ENCODE assay signal across 25 mouse cellular contexts in the genomic region with DNA sequence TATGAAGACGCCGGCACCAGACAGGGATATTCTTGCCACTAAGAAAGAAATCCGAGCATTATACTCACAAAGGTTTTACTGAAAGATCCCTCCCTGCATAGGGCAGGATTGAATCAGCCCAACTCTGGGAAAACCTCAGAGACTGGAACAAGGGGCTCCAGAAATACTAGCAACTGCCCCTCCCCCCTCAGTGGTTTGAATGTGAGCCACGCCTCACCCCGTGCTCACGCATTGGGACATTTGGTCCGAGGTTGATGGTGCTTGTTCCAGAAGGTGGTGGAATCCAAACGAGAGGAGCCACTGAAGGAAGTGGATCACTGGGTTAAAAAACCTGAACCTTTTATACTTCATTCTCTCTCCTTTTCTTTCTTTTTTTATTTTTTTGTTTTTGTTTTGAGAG. TPM values are rescaled to one million over a fixed set of nuclear protein-coding genes. Genes with fewer than 3 reads are reported as not detected.
DNase-seq lines count a peak whose midpoint lies in the region; ATAC-seq and TF ChIP-seq lines count a peak whose summit lies in the region.
"Had no signal": no experiment of that assay in that cellular context is flagged by ENCODE, and none has a peak within 500 bp of the region (broad histone marks: within the 10 kb centered on the region; RNA-seq: fewer than 3 reads in every experiment).

No protein-coding gene starts in this region.

- no peak for TF ChIP-seq CTCF in hindbrain, postnatal 0 days (IDR thresholded peaks at IDR 0.05; ENCODE audit: low read depth)
- TF ChIP-seq CTCF in lung, postnatal 0 days (IDR thresholded peaks at IDR 0.05) = no peak

- TF ChIP-seq POLR2A in limb, embryonic 14.5 days (IDR thresholded peaks at IDR 0.05; ENCODE audit: borderline replicate concordance, extremely low read depth, insufficient read depth, insufficient read length) = no peak

- WGBS in hindbrain, embryonic 12.5 days = 39% methylated on average over 8 of the region's 8 CpGs
- WGBS in hindbrain, postnatal 0 days = 48% methylated on average over 8 of the region's 8 CpGs
- 42% methylated on average over 8 of the region's 8 CpGs for WGBS in limb, embryonic 14.5 days
- 67% methylated on average over 8 of the region's 8 CpGs for WGBS in intestine, embryonic 15.5 days
- 32% methylated on average over 8 of the region's 8 CpGs for WGBS in lung, postnatal 0 days

- no peak overlapping the region for H3K27ac ChIP-seq in hindbrain, embryonic 12.5 days
- H3K27ac ChIP-seq in hindbrain, postnatal 0 days = no peak overlapping the region
- H3K27ac ChIP-seq in limb, embryonic 14.5 days (replicated peaks; ENCODE audit: low read depth, low read length) = no peak overlapping the region
- H3K27ac ChIP-seq in intestine, embryonic 15.5 days = no peak overlapping the region
- H3K27ac ChIP-seq in lung, postnatal 0 days (ENCODE audit: low read length) = no peak overlapping the region
- H3K27ac ChIP-seq: layer of hippocampus, adult 2 months; liver, embryonic 15.5 days; lung, embryonic 15.5 days had no signal

- no peak for ATAC-seq in hindbrain, embryonic 12.5 days (ENCODE audit: low FRiP score)
- ATAC-seq in hindbrain, postnatal 0 days = no peak
- no peak for ATAC-seq in limb, embryonic 14.5 days (ENCODE audit: low FRiP score, low read depth)
- no peak for ATAC-seq in intestine, embryonic 15.5 days
- ATAC-seq in lung, postnatal 0 days = no peak

- H3K4me2 ChIP-seq in hindbrain, embryonic 12.5 days (replicated peaks) = 0 out of 2 replicates have a peak overlapping the region, but pooled peaks have one; percentile 12
- H3K4me2 ChIP-seq in hindbrain, postnatal 0 days (ENCODE audit: low read depth, low read length) = no peak overlapping the region
- H3K4me2 ChIP-seq in limb, embryonic 14.5 days (replicated peaks; ENCODE audit: low read depth, low read length, severe bottlenecking) = 0 out of 2 replicates have a peak overlapping the region, but pooled peaks have one; percentile 1
- no peak overlapping the region for H3K4me2 ChIP-seq in intestine, embryonic 15.5 days (replicated peaks)
- no peak overlapping the region for H3K4me2 ChIP-seq in lung, postnatal 0 days (replicated peaks; ENCODE audit: low read depth, low read length)
- H3K4me2 ChIP-seq: liver, embryonic 15.5 days; lung, embryonic 15.5 days had no signal

- no peaks in the 10 kb centered on the region for H3K36me3 ChIP-seq in hindbrain, embryonic 12.5 days
- no peaks in the 10 kb centered on the region for H3K36me3 ChIP-seq in hindbrain, postnatal 0 days (ENCODE audit: insufficient read depth, low read length)
- no peaks in the 10 kb centered on the region for H3K36me3 ChIP-seq in limb, embryonic 14.5 days (ENCODE audit: control insufficient read depth, insufficient read depth, low read length)
- no peaks in the 10 kb centered on the region for H3K36me3 ChIP-seq in intestine, embryonic 15.5 days
- H3K36me3 ChIP-seq in lung, postnatal 0 days (ENCODE audit: insufficient read depth, low read length) = no peaks in the 10 kb centered on the region
- H3K36me3 ChIP-seq: heart, embryonic 10.5 days; liver, embryonic 15.5 days; lung, embryonic 15.5 days had no signal

- H3K27me3 ChIP-seq in hindbrain, embryonic 12.5 days = peaks cover 3% of the 10 kb centered on the region; the same call in 1 of the 2 replicates
- H3K27me3 ChIP-seq in hindbrain, postnatal 0 days (ENCODE audit: insufficient read depth, low read length) = no peaks in the 10 kb centered on the region
- H3K27me3 ChIP-seq in limb, embryonic 14.5 days (ENCODE audit: control insufficient read depth, insufficient read depth, low read length) = no peaks in the 10 kb centered on the region
- no peaks in the 10 kb centered on the region for H3K27me3 ChIP-seq in intestine, embryonic 15.5 days (replicated peaks)
- no peaks in the 10 kb centered on the region for H3K27me3 ChIP-seq in lung, postnatal 0 days (replicated peaks; ENCODE audit: insufficient read depth, low read length)
- H3K27me3 ChIP-seq: liver, embryonic 15.5 days; lung, embryonic 15.5 days had no signal

- TF ChIP-seq EP300 in lung, postnatal 0 days (IDR thresholded peaks at IDR 0.05) = no peak

- no peaks in the 10 kb centered on the region for H3K9me3 ChIP-seq in hindbrain, embryonic 12.5 days (replicated peaks)
- H3K9me3 ChIP-seq in hindbrain, postnatal 0 days (ENCODE audit: low read length) = no peaks in the 10 kb centered on the region
- H3K9me3 ChIP-seq in limb, embryonic 14.5 days (ENCODE audit: control insufficient read depth, low read length) = no peaks in the 10 kb centered on the region
- H3K9me3 ChIP-seq in intestine, embryonic 15.5 days = no peaks in the 10 kb centered on the region
- no peaks in the 10 kb centered on the region for H3K9me3 ChIP-seq in lung, postnatal 0 days (ENCODE audit: low read length)
- H3K9me3 ChIP-seq: heart, embryonic 10.5 days; liver, embryonic 15.5 days; lung, embryonic 15.5 days had no signal

- DNase-seq in embryo, embryonic 10.5 days (ENCODE audit: low spot score) = peak; percentile 44
- no peak for DNase-seq in embryo, embryonic 9.5 days (ENCODE audit: extremely low spot score)
- DNase-seq in hindbrain, postnatal 0 days (ENCODE audit: low spot score) = no peak
- peak; percentile 58 for DNase-seq in ZHBTc4 (ENCODE audit: low read depth, low spot score)
- DNase-seq in limb, embryonic 14.5 days (ENCODE audit: low spot score) = no peak
- DNase-seq in lung, postnatal 0 days (ENCODE audit: low spot score) = no peak
- DNase-seq: adrenal gland, adult 2 months; cerebellum, adult 11 months; cerebellum, adult 9-11 months; heart, postnatal 4 days; kidney, adult 9 months; kidney, postnatal 25 days; liver; lung, postnatal 4 days; right cerebral cortex, adult 18-20 months; right cerebral cortex, postnatal 4 days; thymus, adult 18-20 months; thymus, postnatal 36 days had no signal

- H3K9ac ChIP-seq in hindbrain, embryonic 12.5 days = no peak overlapping the region
- no peak overlapping the region for H3K9ac ChIP-seq in hindbrain, postnatal 0 days (replicated peaks; ENCODE audit: low read length)
- no peak overlapping the region for H3K9ac ChIP-seq in limb, embryonic 14.5 days (ENCODE audit: low read depth, low read length, severe bottlenecking)
- no peak overlapping the region for H3K9ac ChIP-seq in intestine, embryonic 15.5 days
- no peak overlapping the region for H3K9ac ChIP-seq in lung, postnatal 0 days (replicated peaks; ENCODE audit: low read depth)
- H3K9ac ChIP-seq: liver, embryonic 15.5 days; lung, embryonic 15.5 days had no signal

- H3K4me1 ChIP-seq in hindbrain, embryonic 12.5 days = peaks cover 15% of the 10 kb centered on the region
- no peaks in the 10 kb centered on the region for H3K4me1 ChIP-seq in hindbrain, postnatal 0 days (ENCODE audit: insufficient read depth, low read length)
- peaks cover 19% of the 10 kb centered on the region for H3K4me1 ChIP-seq in limb, embryonic 14.5 days (ENCODE audit: control insufficient read depth, insufficient read depth, low read length)
- peaks cover 18% of the 10 kb centered on the region for H3K4me1 ChIP-seq in intestine, embryonic 15.5 days (replicated peaks)
- H3K4me1 ChIP-seq in lung, postnatal 0 days (ENCODE audit: insufficient read depth, low read depth, low read length) = no peaks in the 10 kb centered on the region
- H3K4me1 ChIP-seq: liver, embryonic 15.5 days had no signal

- H3K4me3 ChIP-seq in hindbrain, embryonic 12.5 days = no peak overlapping the region
- no peak overlapping the region for H3K4me3 ChIP-seq in hindbrain, postnatal 0 days (ENCODE audit: low read length)
- no peak overlapping the region for H3K4me3 ChIP-seq in limb, embryonic 14.5 days (replicated peaks; ENCODE audit: low read length)
- no peak overlapping the region for H3K4me3 ChIP-seq in intestine, embryonic 15.5 days (replicated peaks)
- no peak overlapping the region for H3K4me3 ChIP-seq in lung, postnatal 0 days (ENCODE audit: low read depth, low read length)
- H3K4me3 ChIP-seq: heart, embryonic 10.5 days; layer of hippocampus, adult 2 months; liver, embryonic 15.5 days; lung, embryonic 15.5 days; myocyte had no signal

RNA-seq across cellular contexts. Expression of a gene that starts 45.4 kb away (rescaled TPM):
- 10.0 and 10.1 TPM in 2 replicates for polyA plus RNA-seq in hindbrain, embryonic 12.5 days (2016; fragmentation: Nextera tagmentation; extraction: Ambion mirVana)
- 29.0 and 33.6 TPM in 2 replicates for total RNA-seq in hindbrain, postnatal 0 days (2014; rRNA removed)
- 5.5 and 6.1 TPM in 2 replicates for polyA plus RNA-seq in hindbrain, postnatal 0 days (2015; fragmentation: Nextera tagmentation; extraction: Ambion mirVana)
- 19.0 and 20.9 TPM in 2 replicates for polyA plus RNA-seq in limb, embryonic 14.5 days (2012; rRNA removed)
- polyA plus RNA-seq in limb, embryonic 14.5 days (2014; fragmentation: Nextera tagmentation; extraction: Ambion mirVana) = 9.2 and 10.6 TPM in 2 replicates
- 4.0 and 4.8 TPM in 2 replicates for polyA plus RNA-seq in intestine, embryonic 15.5 days (2015; fragmentation: Nextera tagmentation; extraction: Ambion mirVana)
- polyA plus RNA-seq in lung, postnatal 0 days (2015; fragmentation: Nextera tagmentation; extraction: Ambion mirVana) = 7.1 and 8.8 TPM in 2 replicates

Comparison
In these comparisons a context has a peak if more than half of its experiments do, and no peak if none do; other contexts are left out.
1. DNase-seq: peak in embryo, embryonic 10.5 days (single experiment) and ZHBTc4 (single experiment); none in embryo, embryonic 9.5 days (single experiment), hindbrain, postnatal 0 days (single experiment), limb, embryonic 14.5 days (single experiment) and lung, postnatal 0 days (single experiment).
2. H3K4me2 ChIP-seq: peak in hindbrain, embryonic 12.5 days (single experiment) and limb, embryonic 14.5 days (single experiment); none in hindbrain, postnatal 0 days (single experiment), intestine, embryonic 15.5 days (single experiment) and lung, postnatal 0 days (single experiment).